Mouse (Mus musculus) lung, adult 2 months (tissue): ENCODE measurements around the gene Gm4871.
"Not testable (repeated sequence)": the region's sequence is repeated elsewhere in the genome, so short reads cannot be mapped to it uniquely, and the experiment has no call there.

Experiments
- CTCF ChIP-seq: fragments of 200-500 bp; IDR thresholded peaks from 2 replicates; pipeline ENCODE4 v1.5.1; 2011; ENCODE audit warnings: mild to moderate bottlenecking, low read length, control low read depth; ENCODE audit not compliant: insufficient read depth
- POLR2A ChIP-seq: fragments of 200-500 bp; IDR thresholded peaks from 2 replicates; pipeline ENCODE4 v1.6.1; 2011; ENCODE audit warnings: low read depth, mild to moderate bottlenecking, control low read depth, low read length, borderline replicate concordance; ENCODE audit errors: extremely low read depth

- TF ChIP-seq CTCF, POLR2A: not testable (repeated sequence)
Observed at GRCm38 (mm10) chr5:145030476-145030875, 2.1 kb downstream of the Gm4871 start.
